Mouse (Mus musculus): ENCODE measurements around the gene Rnf39.

GRCm38 (mm10) chr17:36942791-36943471 lies at the start of gene Rnf39:
- TF ChIP-seq POLR2A (IDR thresholded peaks at IDR 0.05; ENCODE audit: low read depth, low read length) (no peak), CTCF (IDR thresholded peaks at IDR 0.05; ENCODE audit: borderline replicate concordance, insufficient read depth, low read length) (no peak)

All from embryonic fibroblast, embryonic 13.5 days (primary cell).